Mouse (Mus musculus): ENCODE results near the gene 4933411K16Rik. TPM values are rescaled to one million over a fixed set of nuclear protein-coding genes. Genes with fewer than 3 reads are reported as not detected.

Gene 4933411K16Rik
- polyA plus RNA-seq, 1 experiment from 2014 or later: not detected

DNA sequence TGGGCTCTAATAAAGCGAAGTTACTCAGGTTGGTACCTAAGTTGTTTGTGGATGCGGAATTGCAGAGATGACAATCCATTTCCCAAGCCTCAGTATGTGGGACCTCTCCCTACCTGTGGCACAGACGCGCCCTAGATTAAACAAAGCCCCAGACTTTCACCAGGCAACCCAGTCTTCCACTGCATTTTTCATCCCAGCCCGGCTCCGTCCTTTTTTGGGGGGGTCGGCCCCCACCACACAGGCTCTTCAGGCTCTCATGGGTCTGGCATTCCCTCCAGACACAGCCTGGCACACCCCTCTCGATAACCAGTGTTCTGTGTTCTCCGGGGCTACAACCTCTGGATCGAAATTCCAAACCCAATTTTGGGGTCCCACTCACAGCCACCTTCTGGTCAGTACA lies 33.6 kb downstream of the 4933411K16Rik start:
- no peak for ATAC-seq
- 4% methylated on average over 10 of the region's 10 CpGs for WGBS
- no peak overlapping the region for H3K27ac ChIP-seq

DNA sequence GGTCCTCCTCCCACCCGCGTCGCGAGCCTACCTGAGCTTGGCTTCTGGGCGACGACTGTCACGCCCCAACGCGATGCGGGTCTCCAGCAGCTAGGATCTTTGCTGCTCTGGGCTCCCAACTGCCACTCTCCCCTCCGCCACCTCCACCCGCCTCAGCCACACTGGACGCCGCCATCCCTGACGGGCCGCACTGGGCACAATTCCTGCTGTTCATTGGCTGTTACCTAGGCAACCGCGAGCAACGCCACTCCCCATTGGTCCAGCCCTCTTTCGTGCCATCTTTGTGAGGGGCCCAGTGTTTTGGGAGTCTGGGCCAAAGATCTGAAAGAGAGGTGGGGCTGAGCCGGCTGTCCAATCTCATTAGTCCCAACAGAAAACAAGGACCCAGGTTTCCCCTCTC lies 34.1 kb downstream of the 4933411K16Rik start, which contains the start of gene Morn4:
Morn4 (minus strand) TSS at position 192 of the 400 bp plus-strand sequence.
- Histone ChIP-seq H3K9ac (peak within 1 kb of the TSS; percentile 51), H3K4me1 (replicated peaks) (peaks cover 11% of the 10 kb centered on the region), H3K36me3 (no peaks in the 10 kb centered on the region), H3K4me3 (replicated peaks) (peak within 1 kb of the TSS; percentile 63), H3K4me2 (replicated peaks) (peak within 1 kb of the TSS; percentile 88), H3K27ac (no peak within 1 kb of the TSS), H3K9me3 (no peaks in the 10 kb centered on the region), H3K27me3 (replicated peaks) (no peaks in the 10 kb centered on the region)
- ATAC-seq: peak; percentile 42
- under 1% methylated on average over 21 of the region's 21 CpGs for WGBS

More for the DNA sequence above, 33.6 kb downstream of the 4933411K16Rik start:
- H3K4me3 ChIP-seq (replicated peaks): peak overlapping the region; percentile 63
- no peaks in the 10 kb centered on the region for H3K27me3 ChIP-seq (replicated peaks)
- no peaks in the 10 kb centered on the region for H3K36me3 ChIP-seq
- no peaks in the 10 kb centered on the region for H3K9me3 ChIP-seq
- peak overlapping the region; percentile 88 for H3K4me2 ChIP-seq (replicated peaks)
- peaks cover 10% of the 10 kb centered on the region for H3K4me1 ChIP-seq (replicated peaks)
- H3K9ac ChIP-seq: peak overlapping the region; percentile 51

DNA sequence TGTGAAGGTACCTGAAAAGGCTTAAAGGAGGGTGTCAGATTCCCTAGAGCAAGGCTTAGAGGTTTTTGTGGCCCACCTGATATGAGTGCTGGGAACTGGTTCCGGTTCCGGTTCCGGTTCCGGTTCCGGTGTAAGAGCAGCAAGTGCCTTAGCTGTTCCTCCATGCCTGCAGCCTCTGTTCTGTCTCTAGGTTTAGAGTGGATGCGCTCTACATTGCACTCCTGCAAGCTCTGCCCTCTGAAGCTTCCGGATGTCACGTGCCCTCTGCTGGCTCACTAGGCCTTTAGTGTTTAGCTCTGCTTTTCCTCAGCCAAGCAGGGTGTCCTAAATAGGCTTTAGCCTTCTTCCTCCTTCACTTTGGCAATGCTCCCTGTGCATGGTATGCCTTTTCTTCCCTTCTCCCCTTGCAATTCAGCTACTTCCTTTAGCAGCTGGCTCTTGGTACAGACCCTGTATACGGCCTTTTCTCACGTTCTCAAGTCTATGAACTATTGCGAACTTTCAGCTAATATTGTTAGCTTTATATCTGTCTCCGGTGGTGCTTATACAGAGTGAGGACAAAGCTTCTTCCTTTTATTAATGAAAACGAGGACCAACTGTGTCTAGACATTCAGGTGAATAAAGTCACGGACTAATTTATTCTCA lies 37.2 kb downstream of the 4933411K16Rik start:
- no peaks in the 10 kb centered on the region for H3K9me3 ChIP-seq

DNA sequence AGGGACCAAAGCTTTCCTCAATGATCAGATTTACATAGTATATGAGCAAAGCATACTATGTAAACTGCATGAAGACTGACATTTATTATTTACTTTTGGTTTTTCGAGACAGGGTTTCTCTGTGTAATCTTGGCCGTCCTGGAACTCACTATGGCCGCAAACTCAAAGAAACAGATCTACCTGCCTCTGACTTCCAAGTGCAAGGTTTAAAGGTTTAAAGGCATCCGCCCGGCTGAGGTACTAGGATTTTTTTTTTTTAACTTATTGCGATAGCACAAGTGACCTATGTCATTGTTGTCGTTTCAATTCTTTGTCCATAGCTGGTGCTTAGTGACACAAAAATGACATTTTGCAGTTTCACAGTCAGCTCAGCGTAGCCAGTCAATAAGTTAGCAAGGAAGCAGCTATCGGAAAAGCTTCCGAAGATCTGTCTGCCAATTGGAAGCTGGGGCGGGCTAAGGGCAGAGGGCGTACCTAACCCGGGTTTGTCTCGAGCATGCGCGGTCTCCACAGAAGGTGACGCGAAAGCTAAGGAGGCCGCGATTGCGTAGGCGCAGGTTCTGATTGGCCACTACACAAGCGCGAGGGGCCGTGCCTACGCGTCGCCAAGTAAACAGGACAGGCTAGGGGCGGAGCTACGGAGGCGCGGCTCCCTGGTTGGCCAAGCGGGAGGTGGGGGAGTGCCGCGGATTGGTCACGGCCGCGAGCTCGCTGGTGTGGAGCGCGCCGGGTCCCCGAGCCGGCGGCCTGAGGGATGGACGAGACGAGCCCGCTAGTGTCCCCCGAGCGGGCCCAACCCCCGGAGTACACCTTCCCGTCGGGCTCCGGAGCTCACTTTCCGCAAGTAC lies 37.9 kb downstream of the 4933411K16Rik start, which contains the start of gene Pi4k2a:
Pi4k2a (plus strand) TSS at position 723 of the 848 bp plus-strand sequence.
- under 1% methylated on average over 50 of the region's 55 CpGs for WGBS
- Histone ChIP-seq H3K4me2 (replicated peaks) (peak within 1 kb of the TSS; percentile 74), H3K9ac (peak within 1 kb of the TSS; percentile 83), H3K27ac (peak within 1 kb of the TSS; percentile 91), H3K4me3 (replicated peaks) (peak within 1 kb of the TSS; percentile 98), H3K4me1 (replicated peaks) (peaks cover 20% of the 10 kb centered on the region), H3K36me3 (0 out of 2 replicates have a peak, but pooled peaks cover 4% of the 10 kb centered on the region), H3K9me3 (no peaks in the 10 kb centered on the region), H3K27me3 (replicated peaks) (no peaks in the 10 kb centered on the region)
- ATAC-seq: peak; percentile 98

More for the DNA sequence above, 37.2 kb downstream of the 4933411K16Rik start:
- Histone ChIP-seq H3K4me2 (replicated peaks) (peak overlapping the region; percentile 64), H3K4me1 (replicated peaks) (peaks cover 20% of the 10 kb centered on the region), H3K4me3 (replicated peaks) (0 out of 2 replicates have a peak overlapping the region, but pooled peaks have one; percentile 3), H3K27me3 (replicated peaks) (no peaks in the 10 kb centered on the region), H3K27ac (peak overlapping the region; percentile 90), H3K36me3 (0 out of 2 replicates have a peak, but pooled peaks cover 4% of the 10 kb centered on the region), H3K9ac (no peak overlapping the region)
- no peak for ATAC-seq
- WGBS: 15% methylated on average over 14 of the region's 14 CpGs

DNA sequence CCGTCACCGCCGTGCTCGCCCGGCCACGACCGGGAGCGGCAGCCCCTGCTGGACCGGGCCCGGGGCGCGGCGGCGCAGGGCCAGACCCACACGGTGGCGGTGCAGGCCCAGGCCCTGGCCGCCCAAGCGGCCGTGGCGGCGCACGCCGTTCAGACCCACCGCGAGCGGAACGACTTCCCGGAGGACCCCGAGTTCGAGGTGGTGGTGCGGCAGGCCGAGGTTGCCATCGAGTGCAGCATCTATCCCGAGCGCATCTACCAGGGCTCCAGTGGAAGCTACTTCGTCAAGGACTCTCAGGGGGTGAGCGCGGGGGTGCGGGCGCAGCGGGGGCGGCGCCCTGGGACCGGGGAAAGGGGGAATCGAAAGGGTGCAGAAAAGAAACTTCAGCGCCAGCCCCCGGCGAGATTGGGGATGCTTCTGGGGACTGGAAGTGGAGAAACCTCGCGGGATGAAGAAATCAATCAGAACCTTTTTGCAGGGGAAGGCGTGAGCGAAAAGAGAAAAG lies 38.6 kb downstream of the 4933411K16Rik start:
- peak overlapping the region; percentile 74 for H3K4me2 ChIP-seq (replicated peaks)
- peak overlapping the region; percentile 83 for H3K9ac ChIP-seq
- H3K27me3 ChIP-seq (replicated peaks): no peaks in the 10 kb centered on the region
- WGBS: under 1% methylated on average over 46 of the region's 52 CpGs
- peaks cover 20% of the 10 kb centered on the region for H3K4me1 ChIP-seq (replicated peaks)
- H3K9me3 ChIP-seq: no peaks in the 10 kb centered on the region
- peak; percentile 76 for ATAC-seq
- H3K36me3 ChIP-seq: 0 out of 2 replicates have a peak, but pooled peaks cover 4% of the 10 kb centered on the region
- peak overlapping the region; percentile 98 for H3K4me3 ChIP-seq (replicated peaks)
- peak overlapping the region; percentile 91 for H3K27ac ChIP-seq

DNA sequence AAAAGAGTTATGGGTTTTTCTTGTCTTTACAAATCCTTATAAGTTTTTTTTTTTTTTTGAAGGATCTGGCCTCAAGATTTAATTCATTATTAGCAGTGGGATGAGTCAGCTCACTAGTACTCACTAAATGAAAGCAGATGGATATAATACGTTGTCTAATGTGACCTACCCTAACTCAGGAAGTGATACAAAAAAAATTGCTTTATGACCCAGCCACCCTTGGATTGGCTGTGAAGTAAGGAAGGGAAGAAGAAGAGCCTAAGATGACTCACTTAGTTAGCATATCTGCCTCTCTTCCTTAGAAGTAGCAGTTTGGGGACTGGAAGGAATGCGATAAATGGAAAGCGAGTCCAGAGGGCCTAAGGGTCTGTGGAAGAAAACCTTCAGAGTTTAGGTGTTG lies 47.4 kb downstream of the 4933411K16Rik start:
- 68% methylated on average over 3 of the region's 3 CpGs for WGBS
- Histone ChIP-seq H3K9ac (no peak overlapping the region), H3K27ac (no peak overlapping the region), H3K27me3 (replicated peaks) (no peaks in the 10 kb centered on the region), H3K4me1 (replicated peaks) (no peaks in the 10 kb centered on the region), H3K36me3 (peaks cover 5% of the 10 kb centered on the region; the same call in 1 of the 2 replicates), H3K9me3 (no peaks in the 10 kb centered on the region), H3K4me2 (replicated peaks) (no peak overlapping the region), H3K4me3 (replicated peaks) (no peak overlapping the region)
- no peak for ATAC-seq

Other genes starting within 250 kb of the 4933411K16Rik start
- gene Frat1, start 222.3 kb upstream of the 4933411K16Rik start, polyA plus RNA-seq (2015; fragmentation: Nextera tagmentation; extraction: Ambion mirVana): 12.8 and 13.5 TPM in 2 replicates
- gene Frat2, start 204.1 kb upstream of the 4933411K16Rik start, polyA plus RNA-seq (2015; fragmentation: Nextera tagmentation; extraction: Ambion mirVana): 10.5 and 10.7 TPM in 2 replicates
- gene Rrp12, start 156.1 kb upstream of the 4933411K16Rik start, polyA plus RNA-seq (2015; fragmentation: Nextera tagmentation; extraction: Ambion mirVana): 17.6 and 18.1 TPM in 2 replicates
- 855 and 865 TPM in 2 replicates for gene Pgam1, start 140.3 kb upstream of the 4933411K16Rik start, polyA plus RNA-seq (2015; fragmentation: Nextera tagmentation; extraction: Ambion mirVana)
- 65.4 and 72.5 TPM in 2 replicates for gene Exosc1, start 118.8 kb upstream of the 4933411K16Rik start, polyA plus RNA-seq (2015; fragmentation: Nextera tagmentation; extraction: Ambion mirVana)
- 67.1 and 71.9 TPM in 2 replicates for gene Zdhhc16, start 118.8 kb upstream of the 4933411K16Rik start, polyA plus RNA-seq (2015; fragmentation: Nextera tagmentation; extraction: Ambion mirVana)
- gene Mms19, start 71.1 kb upstream of the 4933411K16Rik start, polyA plus RNA-seq (2015; fragmentation: Nextera tagmentation; extraction: Ambion mirVana): 26.5 and 26.8 TPM in 2 replicates
- 12.2 and 12.4 TPM in 2 replicates for gene Ubtd1, start 70.5 kb upstream of the 4933411K16Rik start, polyA plus RNA-seq (2015; fragmentation: Nextera tagmentation; extraction: Ambion mirVana)
- gene Ankrd2, start 16.2 kb upstream of the 4933411K16Rik start, polyA plus RNA-seq (2015; fragmentation: Nextera tagmentation; extraction: Ambion mirVana): 0.18 TPM in 1 of 2 replicates, not detected in the other
- 1.6 and 1.7 TPM in 2 replicates for gene Hoga1, start 6.6 kb upstream of the 4933411K16Rik start, polyA plus RNA-seq (2015; fragmentation: Nextera tagmentation; extraction: Ambion mirVana)
- gene Morn4, start 34.1 kb downstream of the 4933411K16Rik start, polyA plus RNA-seq (2015; fragmentation: Nextera tagmentation; extraction: Ambion mirVana): 15.4 and 16.5 TPM in 2 replicates
- gene Pi4k2a, start 38.2 kb downstream of the 4933411K16Rik start, polyA plus RNA-seq (2015; fragmentation: Nextera tagmentation; extraction: Ambion mirVana): 23.4 and 23.6 TPM in 2 replicates
- 36.4 and 40.7 TPM in 2 replicates for gene Avpi1, start 76.8 kb downstream of the 4933411K16Rik start, polyA plus RNA-seq (2015; fragmentation: Nextera tagmentation; extraction: Ambion mirVana)
- gene Marveld1, start 95.2 kb downstream of the 4933411K16Rik start, polyA plus RNA-seq (2015; fragmentation: Nextera tagmentation; extraction: Ambion mirVana): 9.4 and 12.3 TPM in 2 replicates
- gene Zfyve27, start 111.7 kb downstream of the 4933411K16Rik start, polyA plus RNA-seq (2015; fragmentation: Nextera tagmentation; extraction: Ambion mirVana): 20.6 and 21.5 TPM in 2 replicates
- 9.2 and 14.0 TPM in 2 replicates for gene Sfrp5, start 150.0 kb downstream of the 4933411K16Rik start, polyA plus RNA-seq (2015; fragmentation: Nextera tagmentation; extraction: Ambion mirVana)
- 1.1 and 1.5 TPM in 2 replicates for gene Golga7b, start 195.3 kb downstream of the 4933411K16Rik start, polyA plus RNA-seq (2015; fragmentation: Nextera tagmentation; extraction: Ambion mirVana)

Measured in intestine, embryonic 15.5 days (tissue).